Mouse (Mus musculus): ENCODE data around the gene Htatsf1. TPM values are rescaled to one million over a fixed set of nuclear protein-coding genes. Genes with fewer than 3 reads are reported as not detected.

The Htatsf1 gene
- 11.3 and 11.5 TPM in 2 replicates for polyA plus RNA-seq (2012; rRNA removed; ENCODE audit: low replicate concordance)

DNA sequence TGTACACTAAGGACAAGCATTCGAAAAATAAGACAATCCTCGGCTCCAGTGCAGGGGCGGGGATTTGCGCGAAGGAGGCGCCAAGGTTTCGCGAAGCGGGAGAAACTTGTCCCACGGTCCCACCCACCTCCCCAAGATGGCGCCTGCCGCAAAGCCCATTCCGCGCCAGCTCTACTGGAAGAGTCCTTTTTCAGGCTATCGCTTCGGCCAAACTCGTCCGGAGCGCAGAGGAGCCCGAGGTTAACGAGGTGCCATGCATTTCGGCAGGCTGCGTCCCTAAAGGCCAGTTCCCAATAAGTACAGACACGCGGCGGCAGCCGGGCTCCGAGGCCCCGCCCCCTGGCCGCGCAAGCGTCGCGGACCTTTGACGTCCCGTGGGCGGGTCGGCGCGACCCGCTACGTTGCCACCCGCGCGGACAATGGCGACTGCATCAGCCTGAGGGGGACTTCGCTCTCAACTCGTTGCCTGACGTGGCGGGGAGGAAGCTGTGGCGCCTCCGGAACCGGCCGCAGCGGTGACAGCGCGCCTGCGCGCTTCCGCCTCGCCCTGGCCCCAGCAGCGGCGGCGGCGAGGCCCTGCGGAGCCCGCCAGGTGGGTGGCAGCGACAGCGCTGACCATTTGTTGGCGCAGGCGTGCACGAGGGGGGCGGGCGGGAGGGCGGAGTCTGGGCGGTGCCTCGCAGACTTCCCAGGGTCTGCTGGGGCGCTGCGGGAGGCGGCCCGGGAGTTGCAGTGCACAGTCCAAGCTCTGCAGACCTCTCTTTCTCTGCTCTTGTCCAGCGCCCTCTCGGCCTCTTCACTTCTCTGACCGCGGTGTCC, at the start of gene Htatsf1:
Gene Htatsf1, plus strand, starts transcription at position 410 of the 819 bp plus-strand sequence.

DNA sequence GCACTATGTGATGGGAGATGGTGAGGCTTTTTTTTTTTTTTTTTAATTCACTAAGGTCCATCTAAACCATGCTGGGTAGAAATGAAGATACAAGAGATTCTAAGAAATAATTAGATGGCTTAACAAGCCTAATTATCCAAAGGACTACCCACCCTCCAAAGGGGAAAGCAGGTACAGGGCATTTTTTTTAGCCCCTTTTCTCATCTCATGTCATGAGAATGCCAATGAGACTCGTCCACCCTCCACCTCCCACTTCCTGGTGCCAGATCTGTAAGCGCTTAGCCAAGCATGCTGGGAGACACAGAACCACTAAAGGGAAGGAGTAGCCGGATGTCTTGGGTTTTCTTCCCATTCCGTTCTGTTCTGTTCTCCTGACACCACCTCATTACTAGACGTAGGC, 10.6 kb upstream of the Htatsf1 start, which contains the start of gene Brs3:
Gene Brs3, plus strand, starts transcription at position 301 of the 400 bp plus-strand sequence.

DNA sequence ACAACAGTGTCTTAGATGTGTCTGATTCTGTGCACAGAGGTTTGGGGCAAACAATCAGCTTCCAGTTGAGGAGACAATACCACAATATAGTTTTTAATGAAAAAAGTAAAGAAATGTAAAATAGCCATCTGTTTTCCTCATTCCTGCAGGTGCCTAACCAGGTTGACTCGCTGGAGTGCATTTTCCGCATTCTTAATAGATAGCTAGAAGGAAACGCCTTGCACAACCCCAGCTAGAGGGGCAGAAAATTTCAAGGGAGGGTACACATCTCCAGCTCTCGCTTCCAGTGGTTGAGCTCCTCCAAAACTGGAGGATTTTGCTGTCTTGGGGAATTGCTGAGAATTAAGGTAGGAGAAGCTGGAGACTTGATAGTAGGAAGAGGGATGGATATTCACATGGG, 34.4 kb downstream of the Htatsf1 start, which contains the start of gene Vgll1:
Gene Vgll1, plus strand, starts transcription at position 301 of the 400 bp plus-strand sequence.

Other genes starting within 250 kb of the Htatsf1 start
- gene Map7d3, start 231.3 kb upstream of the Htatsf1 start, polyA plus RNA-seq (2012; rRNA removed; ENCODE audit: low replicate concordance), result not detected in 2 replicates
- 0.07 and 0.15 TPM in 2 replicates for gene Adgrg4, start 183.4 kb upstream of the Htatsf1 start, polyA plus RNA-seq (2012; rRNA removed; ENCODE audit: low replicate concordance)
- not detected in 2 replicates for gene Brs3, start 10.5 kb upstream of the Htatsf1 start, polyA plus RNA-seq (2012; rRNA removed; ENCODE audit: low replicate concordance)
- gene Vgll1, start 34.5 kb downstream of the Htatsf1 start, polyA plus RNA-seq (2012; rRNA removed; ENCODE audit: low replicate concordance), result not detected in 2 replicates
- 0.07 TPM in 1 of 2 replicates, not detected in the other for gene Cd40lg, start 158.6 kb downstream of the Htatsf1 start, polyA plus RNA-seq (2012; rRNA removed; ENCODE audit: low replicate concordance)